Mouse (Mus musculus) ES-Bruce4 (cell line): ENCODE measurements around the gene Aoc1. TPM values are rescaled to one million over a fixed set of nuclear protein-coding genes. Genes with fewer than 3 reads are reported as not detected.

Experiments used
- H3K27ac ChIP-seq: 2 replicates; pipeline ENCODE4 v1.5.1; 2012; ENCODE audit warnings: low read length, inconsistent platforms; ENCODE audit not compliant: insufficient read depth
- H3K27me3 ChIP-seq: 2 replicates; pipeline ENCODE4 v1.6.1; 2012; ENCODE audit warnings: mild to moderate bottlenecking, low read length, inconsistent platforms; ENCODE audit not compliant: control insufficient read depth, poor library complexity, insufficient read depth, severe bottlenecking
- H3K36me3 ChIP-seq: 2 replicates; pipeline ENCODE4 v1.6.1; 2012; ENCODE audit warnings: inconsistent platforms, mild to moderate bottlenecking, low read length, moderate library complexity; ENCODE audit not compliant: control insufficient read depth, poor library complexity, insufficient read depth, severe bottlenecking
- H3K4me1 ChIP-seq: one replicate; pipeline ENCODE4 v1.8.1; 2011; ENCODE audit warnings: low read length; ENCODE audit not compliant: control insufficient read depth, insufficient read depth
- H3K4me3 ChIP-seq: 2 replicates; pipeline ENCODE4 v1.5.1; 2011; ENCODE audit warnings: low read depth, mild to moderate bottlenecking, low read length
- H3K9ac ChIP-seq: 2 replicates; pipeline ENCODE4 v1.6.1; 2012; ENCODE audit warnings: low read depth, mild to moderate bottlenecking, inconsistent platforms; ENCODE audit not compliant: poor library complexity, severe bottlenecking
- H3K9me3 ChIP-seq: replicated peaks from 2 replicates; pipeline ENCODE4 v1.6.1; 2012; ENCODE audit warnings: mild to moderate bottlenecking, low read length, inconsistent platforms; ENCODE audit not compliant: control insufficient read depth, poor library complexity, insufficient read depth, severe bottlenecking
- CTCF ChIP-seq: IDR thresholded peaks from one replicate; pipeline ENCODE4 v1.8.1; 2011; ENCODE audit warnings: low read depth, low read length
- EP300 ChIP-seq: IDR thresholded peaks from 2 replicates; pipeline ENCODE4 v1.6.1; 2011; ENCODE audit warnings: low read depth, low read length; ENCODE audit not compliant: insufficient read depth
- POLR2A ChIP-seq: IDR thresholded peaks from one replicate; pipeline ENCODE4 v1.8.1; 2011; ENCODE audit warnings: low read length; ENCODE audit not compliant: insufficient read depth
- polyA plus RNA-seq: library from polyadenylated mRNA; stranded (reverse); fragments of >200 nt; gene quantifications from 2 replicates; pipeline ENCODE4 v1.2.4, GENCODE M21; 2011; ENCODE audit warnings: low read depth; ENCODE audit not compliant: missing spikeins, insufficient read depth, insufficient read length

Gene Aoc1
- polyA plus RNA-seq, 1 experiment, result 0.30 TPM

- TF ChIP-seq CTCF (no peak), EP300 (no peak), POLR2A (no peak)
- no peak overlapping the region for H3K27ac ChIP-seq
- H3K9ac ChIP-seq, result no peak overlapping the region
- peaks cover 2% of the 10 kb centered on the region for H3K4me1 ChIP-seq
- H3K27me3 ChIP-seq, result no peaks in the 10 kb centered on the region
- H3K4me3 ChIP-seq, result no peak overlapping the region
- H3K36me3 ChIP-seq, result no peaks in the 10 kb centered on the region
- H3K9me3 ChIP-seq, result no peaks in the 10 kb centered on the region
These were observed 5.5 kb upstream of the Aoc1 start for GRCm38 (mm10) chr6:48867158-48867557.

GRCm38 (mm10) chr6:48869774-48870173 lies 2.9 kb upstream of the Aoc1 start:
- peaks cover 2% of the 10 kb centered on the region for H3K4me1 ChIP-seq
- H3K27ac ChIP-seq, result no peak overlapping the region
- no peak overlapping the region for H3K9ac ChIP-seq
- H3K27me3 ChIP-seq, result no peaks in the 10 kb centered on the region
- no peak overlapping the region for H3K4me3 ChIP-seq
- TF ChIP-seq CTCF, result no peak
- TF ChIP-seq EP300, result no peak
- no peak for TF ChIP-seq POLR2A
- no peaks in the 10 kb centered on the region for H3K36me3 ChIP-seq
- no peaks in the 10 kb centered on the region for H3K9me3 ChIP-seq

GRCm38 (mm10) chr6:48874576-48874975 lies 1.9 kb downstream of the Aoc1 start:
- H3K9me3 ChIP-seq, result no peaks in the 10 kb centered on the region
- no peak overlapping the region for H3K27ac ChIP-seq
- no peaks in the 10 kb centered on the region for H3K4me1 ChIP-seq
- TF ChIP-seq CTCF (no peak), EP300 (no peak), POLR2A (no peak)
- no peak overlapping the region for H3K4me3 ChIP-seq
- no peaks in the 10 kb centered on the region for H3K36me3 ChIP-seq
- no peaks in the 10 kb centered on the region for H3K27me3 ChIP-seq
- no peak overlapping the region for H3K9ac ChIP-seq

- TF ChIP-seq CTCF (no peak), EP300 (no peak), POLR2A (no peak)
- no peak overlapping the region for H3K9ac ChIP-seq
- H3K27ac ChIP-seq, result no peak overlapping the region
- H3K9me3 ChIP-seq, result no peaks in the 10 kb centered on the region
- H3K27me3 ChIP-seq, result no peaks in the 10 kb centered on the region
- no peaks in the 10 kb centered on the region for H3K36me3 ChIP-seq
- no peaks in the 10 kb centered on the region for H3K4me1 ChIP-seq
- no peak overlapping the region for H3K4me3 ChIP-seq
These were observed 2.8 kb downstream of the Aoc1 start for GRCm38 (mm10) chr6:48875515-48875914.

GRCm38 (mm10) chr6:48876510-48877135 lies 3.9 kb downstream of the Aoc1 start:
- Histone ChIP-seq H3K9ac (no peak overlapping the region), H3K36me3 (no peaks in the 10 kb centered on the region), H3K27ac (no peak overlapping the region), H3K4me3 (no peak overlapping the region), H3K27me3 (no peaks in the 10 kb centered on the region), H3K9me3 (no peaks in the 10 kb centered on the region), H3K4me1 (no peaks in the 10 kb centered on the region)
- TF ChIP-seq CTCF (no peak), POLR2A (no peak), EP300 (no peak)

GRCm38 (mm10) chr6:48894203-48894602 lies 21.5 kb downstream of the Aoc1 start:
- TF ChIP-seq CTCF, result no peak
- H3K27me3 ChIP-seq, result no peaks in the 10 kb centered on the region

More at GRCm38 (mm10) chr6:48894203-48894602, 21.5 kb downstream of the Aoc1 start:
- Histone ChIP-seq H3K9me3 (peaks cover 21% of the 10 kb centered on the region), H3K27ac (no peak overlapping the region), H3K4me3 (no peak overlapping the region), H3K9ac (no peak overlapping the region), H3K4me1 (no peaks in the 10 kb centered on the region), H3K36me3 (no peaks in the 10 kb centered on the region)
